Mouse (Mus musculus) v-Abl transformed pro-B cells (cell line): ENCODE measurements at regions not wholly inside any gene's neighbourhood (a gene's known extent, or its start where the extent isn't known, plus 50 kb on each side); places are given as distances from the start of the nearest gene placed in this dataset.

Experiments
- in situ Hi-C, 2 experiments: fragments of 400-800 bp; cut with MboI; formaldehyde crosslinking; loops; one replicate each; pipeline ENCODE4 v1.15.1; 2025; ENCODE audit not compliant: unreplicated experiment in 2 of 2

DNA sequence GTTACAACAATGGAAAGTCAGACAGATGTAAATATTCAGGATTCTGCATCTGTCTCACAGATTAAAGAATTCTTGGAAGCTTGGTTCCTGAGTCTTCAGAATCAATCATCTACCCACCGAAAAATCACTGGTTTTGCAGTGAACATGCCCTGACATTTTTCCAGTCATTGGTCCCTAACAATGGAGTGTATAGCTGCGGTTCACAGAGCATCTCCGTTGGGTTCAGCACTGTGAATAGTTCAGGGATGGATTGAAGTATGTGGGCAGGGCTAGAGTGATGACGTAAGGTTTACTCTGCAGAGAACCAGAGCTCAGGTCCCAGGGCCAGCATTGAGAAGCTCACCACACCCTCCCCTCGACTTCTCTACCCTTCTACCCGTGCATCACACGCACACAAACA is 56.5 kb upstream of the Ipo5 start:
- in situ Hi-C loops = no loop called here

DNA sequence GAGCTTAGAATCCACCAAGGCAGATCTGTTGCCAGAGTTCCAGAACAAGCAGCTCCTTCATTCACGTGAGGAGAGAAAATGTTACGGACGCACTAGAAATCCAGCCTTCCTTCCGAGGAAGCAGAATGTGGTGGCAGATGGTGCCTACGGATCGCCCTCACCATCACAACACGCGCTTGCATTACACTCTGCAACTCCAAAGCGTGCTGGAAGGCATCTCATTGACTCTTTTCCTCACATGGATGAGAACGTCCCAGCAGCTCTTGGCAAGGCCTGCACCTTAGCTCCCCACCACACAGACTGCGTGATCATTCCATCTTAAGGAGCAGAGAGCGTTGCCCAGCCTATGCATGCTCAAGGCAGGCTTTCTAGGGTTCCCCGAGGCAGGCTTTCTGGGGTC is 55.8 kb upstream of the Ipo5 start:
- in situ Hi-C loops = no loop called here
